Mouse (Mus musculus): ENCODE results near the gene Wdr93. TPM values are rescaled to one million over a fixed set of nuclear protein-coding genes. Genes with fewer than 3 reads are reported as not detected.

Wdr93 gene
- polyA plus RNA-seq, 1 experiment from 2014 or later, result 2.1 TPM

DNA sequence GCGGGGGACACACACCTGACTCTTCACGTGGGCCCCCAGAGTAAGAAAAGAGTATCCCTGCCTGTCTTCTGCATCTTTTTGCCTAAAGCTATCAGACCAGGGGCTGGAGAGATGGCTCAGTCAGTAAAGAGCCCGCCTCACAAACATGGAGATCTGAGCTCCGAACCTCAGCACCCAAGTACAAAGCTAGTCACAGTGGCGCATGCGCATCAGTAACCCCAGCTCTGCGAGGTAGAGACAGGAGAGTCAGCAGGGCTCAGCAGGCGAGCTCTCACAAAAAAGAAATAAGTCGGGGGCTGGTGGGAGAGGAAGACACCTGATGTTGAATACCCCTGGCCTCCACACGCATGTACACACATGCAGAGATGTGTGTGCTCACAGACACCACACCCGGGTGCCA lies 77.0 kb downstream of the Wdr93 start:
- H3K27me3 ChIP-seq, result peaks cover 8% of the 10 kb centered on the region
- CTCF ChIA-PET, result interaction anchor here (1.0 kb wide), 1 partner anchor 16 kb away, joined by 4 read pairs; no protein-coding TSS in a partner anchor
- in situ Hi-C loops (cut with MboI; ENCODE audit: low pct_unique_long_range_greater_than_20kb), result no loop called here
- ATAC-seq (no peak), DNase-seq (ENCODE audit: low read depth, low spot score) (no peak)
- POLR2A ChIA-PET, result no interaction called here
- no peak for TF ChIP-seq CTCF (IDR thresholded peaks at IDR 0.05)

- TF ChIP-seq CTCF (IDR thresholded peaks at IDR 0.05), result no peak
- CTCF ChIA-PET, result interaction anchor here (1.6 kb wide), 1 partner anchor 21 kb away, joined by 3 read pairs; no protein-coding TSS in a partner anchor
- in situ Hi-C loops (cut with MboI; ENCODE audit: low pct_unique_long_range_greater_than_20kb), result no loop called here
These were observed 79.2 kb downstream of the Wdr93 start for GRCm38 (mm10) chr7:79822092-79822695.

GRCm38 (mm10) chr7:79828341-79828740 lies 85.4 kb downstream of the Wdr93 start:
- in situ Hi-C loops (cut with MboI; ENCODE audit: low pct_unique_long_range_greater_than_20kb), result no loop called here
- H3K27me3 ChIP-seq, result no peaks in the 10 kb centered on the region
- DNase-seq (ENCODE audit: low read depth, low spot score), result no peak
- TF ChIP-seq CTCF (IDR thresholded peaks at IDR 0.05), result no peak
- CTCF ChIA-PET, result no interaction called here
- POLR2A ChIA-PET, result no interaction called here
- ATAC-seq, result no peak

More at GRCm38 (mm10) chr7:79822092-79822695, 79.2 kb downstream of the Wdr93 start:
- DNase-seq (ENCODE audit: low read depth, low spot score) (no peak), ATAC-seq (no peak)
- H3K27me3 ChIP-seq, result peaks cover 8% of the 10 kb centered on the region
- POLR2A ChIA-PET, result no interaction called here

- ChIA-PET CTCF (interaction anchor here (1.4 kb wide), 1 partner anchor 16 kb away, joined by 3 read pairs; no protein-coding TSS in a partner anchor), POLR2A (no interaction called here)
- ATAC-seq (no peak), DNase-seq (ENCODE audit: low read depth, low spot score) (no peak)
- no peak for TF ChIP-seq CTCF (IDR thresholded peaks at IDR 0.05)
- H3K27me3 ChIP-seq, result no peaks in the 10 kb centered on the region
- in situ Hi-C loops (cut with MboI; ENCODE audit: low pct_unique_long_range_greater_than_20kb), result no loop called here
These were observed 88.2 kb downstream of the Wdr93 start for GRCm38 (mm10) chr7:79831145-79831544.

DNA sequence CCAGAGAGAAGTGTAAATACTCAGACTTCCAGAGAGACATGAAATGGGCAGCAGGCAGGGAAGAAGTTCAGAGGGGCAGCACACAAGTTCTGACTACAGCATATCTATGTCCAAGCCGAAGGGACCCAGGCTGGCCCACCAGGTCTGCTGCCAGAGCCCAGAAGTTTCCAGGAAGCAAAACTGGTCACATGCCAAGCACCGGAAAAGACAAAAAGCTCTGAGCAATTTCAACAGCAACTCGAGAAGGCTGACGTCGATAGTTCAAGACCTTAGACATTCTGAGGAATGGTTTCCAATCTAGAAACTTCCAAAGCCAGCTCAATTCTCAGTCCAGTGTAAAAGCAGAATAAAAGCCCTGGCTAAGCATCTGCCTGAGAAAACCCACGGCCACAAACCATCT lies 88.6 kb downstream of the Wdr93 start:
- ATAC-seq (no peak), DNase-seq (ENCODE audit: low read depth, low spot score) (no peak)
- H3K27me3 ChIP-seq, result no peaks in the 10 kb centered on the region
- ChIA-PET POLR2A (no interaction called here), CTCF (interaction anchor here (1.4 kb wide), 1 partner anchor 17 kb away, joined by 3 read pairs; no protein-coding TSS in a partner anchor)
- no peak for TF ChIP-seq CTCF (IDR thresholded peaks at IDR 0.05)
- in situ Hi-C loops (cut with MboI; ENCODE audit: low pct_unique_long_range_greater_than_20kb), result no loop called here

GRCm38 (mm10) chr7:79832980-79833379 lies 90.0 kb downstream of the Wdr93 start:
- ATAC-seq, result no peak
- ChIA-PET POLR2A (no interaction called here), CTCF (interaction anchor here (1.2 kb wide), 1 partner anchor 52 kb away, joined by 5 read pairs; no protein-coding TSS in a partner anchor)
- H3K27me3 ChIP-seq, result no peaks in the 10 kb centered on the region
- in situ Hi-C loops (cut with MboI; ENCODE audit: low pct_unique_long_range_greater_than_20kb), result no loop called here
- no peak for DNase-seq (ENCODE audit: low read depth, low spot score)
- TF ChIP-seq CTCF (IDR thresholded peaks at IDR 0.05), result no peak

DNA sequence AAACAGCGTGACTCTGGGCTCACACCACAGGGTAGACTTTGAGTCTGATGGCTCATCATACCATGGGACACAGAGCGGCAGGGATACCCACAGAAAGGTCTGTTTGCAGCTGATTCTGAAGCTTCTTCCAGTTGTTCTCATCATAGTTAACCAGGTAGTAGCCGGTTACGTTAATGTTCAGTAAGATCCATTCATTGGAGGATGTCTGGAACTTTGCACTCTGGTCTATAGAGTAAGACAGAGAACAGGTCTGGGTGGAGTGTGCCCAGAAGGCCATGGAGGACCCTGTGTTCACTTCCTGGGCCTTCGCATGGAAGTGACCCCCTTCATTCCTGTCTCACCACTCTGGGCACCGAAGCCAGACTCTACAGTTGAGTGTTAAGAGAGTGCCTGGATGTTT lies 92.2 kb downstream of the Wdr93 start:
- ATAC-seq, result no peak
- TF ChIP-seq CTCF (IDR thresholded peaks at IDR 0.05), result no peak
- H3K27me3 ChIP-seq, result no peaks in the 10 kb centered on the region
- ChIA-PET CTCF (no interaction called here), POLR2A (no interaction called here)
- no peak for DNase-seq (ENCODE audit: low read depth, low spot score)
- in situ Hi-C loops (cut with MboI; ENCODE audit: low pct_unique_long_range_greater_than_20kb), result no loop called here

Other genes starting within 250 kb of the Wdr93 start
- gene Rhcg, start 125.5 kb upstream of the Wdr93 start, polyA plus RNA-seq (2021), result 0.04 TPM
- gene Ticrr, start 83.0 kb upstream of the Wdr93 start, polyA plus RNA-seq (2021), result 5.1 TPM
- 9.6 TPM for gene Kif7, start 27.4 kb upstream of the Wdr93 start, polyA plus RNA-seq (2021)
- 0.06 TPM for gene Plin1, start 10.3 kb upstream of the Wdr93 start, polyA plus RNA-seq (2021)
- gene Pex11a, start within 50 bp of the Wdr93 start, polyA plus RNA-seq (2021), result 17.5 TPM
- gene Mesp1, start 50.6 kb downstream of the Wdr93 start, polyA plus RNA-seq (2021), result not detected
- 0.15 TPM for gene Mesp2, start 67.6 kb downstream of the Wdr93 start, polyA plus RNA-seq (2021)
- gene Anpep, start 117.9 kb downstream of the Wdr93 start, polyA plus RNA-seq (2021), result 14.9 TPM
- gene Ap3s2, start 177.5 kb downstream of the Wdr93 start, polyA plus RNA-seq (2021), result 32.7 TPM
- 37.3 TPM for gene Arpin, start 192.2 kb downstream of the Wdr93 start, polyA plus RNA-seq (2021)

All from Patski (cell line).